Mouse (Mus musculus) forebrain, embryonic 14.5 days (tissue): ENCODE results near the gene Esrrg. TPM values are rescaled to one million over a fixed set of nuclear protein-coding genes. Genes with fewer than 3 reads are reported as not detected.

Source experiments
- ATAC-seq: fragments of 200-750 bp; cut with Nextera tagmentation; 2 replicates; pipeline ENCODE4 v1.8.0; 2017; ENCODE audit warnings: mild to moderate bottlenecking, moderate library complexity
- DNase-seq: peaks from one replicate; pipeline ENCODE4 v3.0.0-alpha.2; 2015; ENCODE audit warnings: low spot score
- H3K27ac ChIP-seq: fragments of 300-500 bp; sonication (generic); 2 replicates; pipeline ENCODE4 v1.5.1; 2014; ENCODE audit warnings: low read depth, mild to moderate bottlenecking, control low read depth, low read length, moderate library complexity
- H3K27me3 ChIP-seq: fragments of 300-500 bp; sonication (generic); replicated peaks from 2 replicates; pipeline ENCODE4 v1.6.1; 2014; ENCODE audit warnings: low read length, control low read depth, mixed read lengths; ENCODE audit not compliant: control insufficient read depth, insufficient read depth
- H3K36me3 ChIP-seq: fragments of 300-500 bp; sonication (generic); 2 replicates; pipeline ENCODE4 v1.6.1; 2014; ENCODE audit warnings: low read length, control low read depth; ENCODE audit not compliant: control insufficient read depth, insufficient read depth
- H3K4me1 ChIP-seq: fragments of 300-500 bp; sonication (generic); 2 replicates; pipeline ENCODE4 v1.6.1; 2014; ENCODE audit warnings: antibody characterized with exemption, low read length, control low read depth; ENCODE audit not compliant: control insufficient read depth, insufficient read depth
- H3K4me2 ChIP-seq: fragments of 300-500 bp; sonication (generic); 2 replicates; pipeline ENCODE4 v1.6.1; 2014; ENCODE audit warnings: mild to moderate bottlenecking, control low read depth, low read length
- H3K4me3 ChIP-seq: fragments of 300-500 bp; sonication (generic); 2 replicates; pipeline ENCODE4 v1.5.1; 2014; ENCODE audit warnings: low read depth, low read length, control low read depth
- H3K9ac ChIP-seq: fragments of 300-500 bp; sonication (generic); 2 replicates; pipeline ENCODE4 v1.6.1; 2014; ENCODE audit warnings: mild to moderate bottlenecking, low read length, control low read depth, moderate library complexity
- H3K9me3 ChIP-seq: fragments of 300-500 bp; sonication (generic); replicated peaks from 2 replicates; pipeline ENCODE4 v1.6.1; 2016; ENCODE audit warnings: low read length, control low read depth, mixed read lengths; ENCODE audit not compliant: control insufficient read depth
- WGBS: fragments of 180-500 bp; shearing (Covaris S2); extraction: QIAGEN DNeasy Blood & Tissue Kit; methylation state at CpG from one replicate; pipeline ENCODE4 v1.1.7; 2014; 5-methylcytosine and 5-hydroxymethylcytosine counted together
- polyA plus RNA-seq: library from polyadenylated mRNA; unstranded; fragments of >200 nt; fragmentation: Nextera tagmentation; extraction: Ambion mirVana; gene quantifications from 2 replicates; pipeline ENCODE4 v1.2.1, GENCODE M21; 2014

Esrrg gene
- polyA plus RNA-seq, 1 experiment from 2014 or later, result 9.8 TPM

DNA sequence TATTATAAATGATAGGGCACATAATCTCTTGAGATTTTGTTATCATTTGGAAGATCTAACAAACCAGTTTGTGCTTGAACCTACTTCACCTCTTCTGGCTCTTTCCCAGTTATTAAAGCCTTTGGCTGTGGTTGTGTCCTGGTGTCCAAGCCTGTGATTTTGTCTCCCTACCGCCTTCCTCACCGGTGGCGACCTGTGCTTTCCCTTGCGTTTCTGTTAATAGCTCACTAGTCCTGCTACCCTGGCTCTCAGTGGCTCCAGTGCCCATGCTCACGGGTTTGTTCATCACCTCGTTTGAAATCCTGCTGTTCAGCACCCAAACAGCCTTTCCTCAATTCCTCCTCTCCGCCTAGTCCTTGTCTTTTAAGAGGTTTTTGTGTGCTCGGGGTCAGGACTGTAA, 511.2 kb downstream of the Esrrg start:
- H3K4me1 ChIP-seq, result peaks cover 11% of the 10 kb centered on the region
- H3K36me3 ChIP-seq, result no peaks in the 10 kb centered on the region
- no peak for ATAC-seq
- no peak overlapping the region for H3K4me2 ChIP-seq
- no peak overlapping the region for H3K9ac ChIP-seq
- no peak overlapping the region for H3K4me3 ChIP-seq
- H3K9me3 ChIP-seq, result no peaks in the 10 kb centered on the region
- DNase-seq, result no peak
- H3K27me3 ChIP-seq, result no peaks in the 10 kb centered on the region
- 85% methylated on average over 8 of the region's 8 CpGs for WGBS
- H3K27ac ChIP-seq, result no peak overlapping the region

DNA sequence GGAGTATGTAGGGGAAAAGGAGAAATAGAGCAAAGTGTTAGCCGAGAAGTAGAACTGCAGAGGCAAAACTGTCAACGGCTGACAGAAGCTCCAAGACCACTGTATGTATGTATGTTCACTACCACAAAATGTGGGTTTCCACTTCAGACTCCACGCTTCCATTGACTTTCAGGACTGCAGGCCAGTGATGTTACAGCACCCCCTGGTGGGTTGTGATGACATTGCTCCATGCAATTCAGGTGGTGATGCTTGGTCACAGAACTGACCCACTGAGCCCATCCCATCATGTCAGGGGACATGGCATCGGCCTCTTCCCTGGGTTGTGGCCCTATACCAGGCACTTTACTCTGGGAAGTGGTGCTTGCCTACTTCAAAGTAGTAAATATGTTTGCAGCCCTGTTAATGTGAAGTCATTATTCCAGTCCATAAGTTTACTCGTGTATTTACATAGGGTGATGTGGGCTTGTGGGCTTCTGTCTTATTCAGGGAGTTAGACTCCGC, 517.0 kb downstream of the Esrrg start:
- Histone ChIP-seq H3K27me3 (no peaks in the 10 kb centered on the region), H3K4me1 (no peaks in the 10 kb centered on the region), H3K4me2 (no peak overlapping the region), H3K9ac (no peak overlapping the region), H3K9me3 (no peaks in the 10 kb centered on the region), H3K4me3 (no peak overlapping the region), H3K36me3 (no peaks in the 10 kb centered on the region), H3K27ac (no peak overlapping the region)
- ATAC-seq, result no peak
- WGBS, result 94% methylated on average over 6 of the region's 6 CpGs
- DNase-seq, result no peak

DNA sequence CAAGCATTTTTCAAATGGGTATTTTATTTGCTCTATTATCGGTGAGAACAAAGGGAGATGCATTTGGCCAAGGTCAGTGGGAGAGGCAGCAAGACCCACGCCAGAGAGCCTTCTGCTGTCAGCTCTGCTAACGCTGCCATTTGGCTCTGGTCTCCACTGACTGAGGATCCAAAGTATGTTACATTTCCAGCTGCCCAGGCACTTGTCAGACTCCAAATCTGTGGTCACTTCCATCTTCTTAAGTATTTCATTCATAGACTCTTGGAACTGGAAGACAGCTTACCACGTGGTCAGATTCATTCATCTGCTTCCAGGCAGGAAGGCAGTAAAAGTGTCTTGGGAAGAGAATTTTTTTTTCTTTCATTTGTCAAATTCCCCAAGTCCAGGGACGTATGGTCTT, 527.5 kb downstream of the Esrrg start:
- Histone ChIP-seq H3K9ac (no peak overlapping the region), H3K4me2 (no peak overlapping the region), H3K4me1 (peaks cover 5% of the 10 kb centered on the region), H3K4me3 (no peak overlapping the region), H3K36me3 (no peaks in the 10 kb centered on the region), H3K27ac (no peak overlapping the region), H3K9me3 (no peaks in the 10 kb centered on the region), H3K27me3 (no peaks in the 10 kb centered on the region)
- WGBS, result 69% methylated on average over 5 of the region's 5 CpGs
- no peak for DNase-seq
- ATAC-seq, result no peak

DNA sequence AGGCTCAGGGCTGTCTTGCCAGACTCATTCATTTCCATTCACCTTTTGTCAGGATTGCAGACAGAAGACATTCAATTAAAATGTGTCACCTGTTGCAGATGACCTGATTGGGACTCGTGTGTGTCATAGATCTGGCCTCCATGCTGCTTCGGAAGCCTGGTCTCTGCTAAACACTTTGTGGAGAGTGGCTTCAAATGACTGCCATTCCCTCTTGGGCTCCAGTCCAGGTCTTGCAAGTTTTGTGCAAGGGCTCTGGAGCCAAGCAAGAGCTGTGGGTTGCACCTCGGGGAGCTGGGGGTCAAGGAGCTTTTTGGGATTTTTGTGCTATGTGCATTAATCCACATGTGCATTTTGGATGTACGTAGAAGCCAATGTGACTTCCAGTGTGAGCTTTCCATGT, 530.9 kb downstream of the Esrrg start:
- peaks cover 5% of the 10 kb centered on the region for H3K4me1 ChIP-seq
- H3K4me3 ChIP-seq, result no peak overlapping the region
- no peak overlapping the region for H3K27ac ChIP-seq
- H3K9ac ChIP-seq, result no peak overlapping the region
- 17% methylated on average over 4 of the region's 4 CpGs for WGBS
- no peaks in the 10 kb centered on the region for H3K36me3 ChIP-seq
- no peaks in the 10 kb centered on the region for H3K27me3 ChIP-seq
- ATAC-seq (peak; percentile 20; the same call in 1 of the 2 replicates), DNase-seq (peak; percentile 47)
- H3K4me2 ChIP-seq, result no peak overlapping the region
- no peaks in the 10 kb centered on the region for H3K9me3 ChIP-seq

- ATAC-seq, result no peak
- Histone ChIP-seq H3K9ac (no peak overlapping the region), H3K4me2 (no peak overlapping the region), H3K27me3 (no peaks in the 10 kb centered on the region), H3K27ac (no peak overlapping the region), H3K4me1 (peaks cover 5% of the 10 kb centered on the region), H3K4me3 (no peak overlapping the region), H3K9me3 (no peaks in the 10 kb centered on the region), H3K36me3 (no peaks in the 10 kb centered on the region)
- WGBS, result 60% methylated on average over 4 of the region's 4 CpGs
- no peak for DNase-seq
Observed at GRCm38 (mm10) chr1:188140221-188140620, 531.6 kb downstream of the Esrrg start.

GRCm38 (mm10) chr1:188147381-188148156, 539.0 kb downstream of the Esrrg start:
- Histone ChIP-seq H3K4me1 (peaks cover 5% of the 10 kb centered on the region), H3K27me3 (no peaks in the 10 kb centered on the region), H3K36me3 (no peaks in the 10 kb centered on the region), H3K27ac (no peak overlapping the region), H3K4me2 (no peak overlapping the region), H3K4me3 (no peak overlapping the region), H3K9ac (no peak overlapping the region), H3K9me3 (no peaks in the 10 kb centered on the region)
- 26% methylated on average over 12 of the region's 12 CpGs for WGBS
- no peak for ATAC-seq
- DNase-seq, result peak; percentile 62

DNA sequence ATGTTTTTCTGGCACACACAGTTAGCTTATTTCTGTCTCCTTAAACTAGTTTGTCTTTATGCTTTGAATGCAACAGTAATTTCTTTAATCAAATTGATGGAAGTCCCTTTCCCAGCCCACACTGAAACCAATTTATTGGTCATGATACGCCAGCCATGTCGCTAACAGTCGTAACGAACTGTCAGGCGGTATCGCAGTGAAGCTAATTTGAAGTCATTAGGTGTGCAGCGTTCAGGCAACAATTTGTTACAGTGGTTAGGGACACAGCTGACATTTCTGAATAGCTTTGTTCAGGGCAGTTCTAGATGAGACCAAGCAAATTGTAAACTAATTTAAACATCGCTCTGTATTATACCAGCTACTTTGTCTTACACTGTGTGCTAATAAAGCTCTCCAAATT, 542.5 kb downstream of the Esrrg start:
- no peak overlapping the region for H3K9ac ChIP-seq
- ATAC-seq (no peak), DNase-seq (no peak)
- no peaks in the 10 kb centered on the region for H3K9me3 ChIP-seq
- no peak overlapping the region for H3K27ac ChIP-seq
- H3K4me1 ChIP-seq, result peaks cover 15% of the 10 kb centered on the region
- no peaks in the 10 kb centered on the region for H3K36me3 ChIP-seq
- no peak overlapping the region for H3K4me2 ChIP-seq
- no peak overlapping the region for H3K4me3 ChIP-seq
- WGBS, result 35% methylated on average over 8 of the region's 8 CpGs
- H3K27me3 ChIP-seq, result no peaks in the 10 kb centered on the region

DNA sequence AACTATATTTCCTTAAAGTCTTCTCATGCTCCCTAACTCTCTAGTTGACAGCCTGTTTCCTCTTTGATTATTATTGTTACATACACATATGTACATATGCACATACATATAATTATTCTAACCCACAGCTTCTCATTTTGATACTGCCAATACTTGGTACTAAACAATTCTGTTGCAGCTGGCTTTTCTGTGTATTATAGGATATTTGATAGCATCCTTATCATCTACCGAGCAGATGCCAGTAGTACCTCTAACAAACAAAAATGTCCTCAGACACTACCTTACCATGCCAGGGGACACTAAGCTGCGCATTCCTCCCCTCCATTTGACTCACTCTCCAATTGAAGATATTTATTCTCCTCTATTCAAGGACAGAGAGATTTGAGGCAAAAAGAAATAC, 543.4 kb downstream of the Esrrg start:
- Histone ChIP-seq H3K4me3 (no peak overlapping the region), H3K9ac (no peak overlapping the region), H3K9me3 (no peaks in the 10 kb centered on the region), H3K27ac (no peak overlapping the region), H3K27me3 (no peaks in the 10 kb centered on the region), H3K4me1 (peaks cover 15% of the 10 kb centered on the region), H3K36me3 (no peaks in the 10 kb centered on the region), H3K4me2 (no peak overlapping the region)
- ATAC-seq, result no peak
- 97% methylated on average over 2 of the region's 2 CpGs for WGBS
- no peak for DNase-seq

DNA sequence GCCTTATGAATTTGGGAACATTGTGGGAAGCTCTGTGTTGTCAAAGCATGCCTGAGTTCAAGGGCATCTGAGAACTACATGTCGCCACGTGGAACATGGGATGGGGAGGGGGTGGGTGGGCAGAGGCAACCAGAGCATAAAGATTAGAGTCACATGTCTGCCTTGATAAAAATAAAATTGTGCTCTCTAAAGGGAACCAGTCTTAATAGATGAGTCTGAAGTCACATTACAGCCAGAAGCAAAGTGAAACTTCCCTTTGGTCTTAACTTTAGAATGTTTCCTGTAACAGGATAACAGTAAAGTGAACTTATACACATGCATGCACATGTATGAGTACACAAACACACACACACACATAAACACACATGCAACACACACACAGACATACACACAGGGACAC, 545.1 kb downstream of the Esrrg start:
- H3K4me3 ChIP-seq, result no peak overlapping the region
- H3K27me3 ChIP-seq, result no peaks in the 10 kb centered on the region
- H3K27ac ChIP-seq, result no peak overlapping the region
- H3K4me1 ChIP-seq, result peaks cover 10% of the 10 kb centered on the region
- no peak for ATAC-seq
- no peak overlapping the region for H3K9ac ChIP-seq
- no peak overlapping the region for H3K4me2 ChIP-seq
- 64% methylated on average over 2 of the region's 2 CpGs for WGBS
- no peaks in the 10 kb centered on the region for H3K9me3 ChIP-seq
- no peak for DNase-seq
- no peaks in the 10 kb centered on the region for H3K36me3 ChIP-seq
